Mouse (Mus musculus) hindbrain, embryonic 11.5 days (tissue): Measurements from ENCODE around the gene Dbp. TPM values are rescaled to one million over a fixed set of nuclear protein-coding genes. Genes with fewer than 3 reads are reported as not detected.

Source experiments
- ATAC-seq: fragments of 200-750 bp; cut with Nextera tagmentation; 2 replicates; pipeline ENCODE4 v1.8.0; 2017; ENCODE audit warnings: mild to moderate bottlenecking, moderate TSS enrichment, moderate library complexity; ENCODE audit not compliant: low FRiP score
- DNase-seq: peaks from one replicate; pipeline ENCODE4 v3.0.0-alpha.2; 2015; ENCODE audit warnings: low spot score
- H3K27ac ChIP-seq: fragments of 300-500 bp; sonication (generic); 2 replicates; pipeline ENCODE4 v1.5.1; 2014; ENCODE audit warnings: mild to moderate bottlenecking, low read depth, low read length
- H3K27me3 ChIP-seq: fragments of 300-500 bp; sonication (generic); 2 replicates; pipeline ENCODE4 v1.6.1; 2014; ENCODE audit warnings: mild to moderate bottlenecking, low read length, moderate library complexity, mixed read lengths; ENCODE audit not compliant: control insufficient read depth, insufficient read depth
- H3K36me3 ChIP-seq: fragments of 300-500 bp; sonication (generic); 2 replicates; pipeline ENCODE4 v1.6.1; 2014; ENCODE audit warnings: mild to moderate bottlenecking, low read length, moderate library complexity, mixed read lengths; ENCODE audit not compliant: control insufficient read depth, insufficient read depth
- H3K4me1 ChIP-seq: fragments of 300-500 bp; sonication (generic); replicated peaks from 2 replicates; pipeline ENCODE4 v1.6.1; 2014; ENCODE audit warnings: low read length, mixed read lengths; ENCODE audit not compliant: control insufficient read depth, insufficient read depth
- H3K4me2 ChIP-seq: fragments of 300-500 bp; sonication (generic); replicated peaks from 2 replicates; pipeline ENCODE4 v1.6.1; 2014; ENCODE audit warnings: mild to moderate bottlenecking, low read depth, low read length
- H3K4me3 ChIP-seq: fragments of 300-500 bp; sonication (generic); 2 replicates; pipeline ENCODE4 v1.5.1; 2014; ENCODE audit warnings: low read depth, low read length
- H3K9ac ChIP-seq: fragments of 300-500 bp; sonication (generic); 2 replicates; pipeline ENCODE4 v1.6.1; 2014; ENCODE audit warnings: low read depth, low read length
- H3K9me3 ChIP-seq: fragments of 300-500 bp; sonication (generic); 2 replicates; pipeline ENCODE4 v1.6.1; 2016; ENCODE audit warnings: low read length; ENCODE audit not compliant: control insufficient read depth
- WGBS: fragments of 180-500 bp; shearing (Covaris S2); extraction: QIAGEN DNeasy Blood & Tissue Kit; methylation state at CpG from one replicate; pipeline ENCODE4 v1.1.7; 2014; 5-methylcytosine and 5-hydroxymethylcytosine counted together
- polyA plus RNA-seq: library from polyadenylated mRNA; unstranded; fragments of >200 nt; fragmentation: Nextera tagmentation; extraction: Ambion mirVana; gene quantifications from 2 replicates; pipeline ENCODE4 v1.2.1, GENCODE M21; 2014

Dbp gene
- polyA plus RNA-seq, 1 experiment from 2014 or later = 2.2 TPM

GRCm38 (mm10) chr7:45678513-45678912 lies 26.4 kb upstream of the Dbp start:
- no peak overlapping the region for H3K4me2 ChIP-seq
- no peaks in the 10 kb centered on the region for H3K9me3 ChIP-seq
- no peak overlapping the region for H3K27ac ChIP-seq
- no peaks in the 10 kb centered on the region for H3K27me3 ChIP-seq
- H3K4me1 ChIP-seq = no peaks in the 10 kb centered on the region
- no peak for ATAC-seq
- 90% methylated on average over 14 of the region's 14 CpGs for WGBS
- H3K36me3 ChIP-seq = no peaks in the 10 kb centered on the region
- DNase-seq = no peak
- no peak overlapping the region for H3K9ac ChIP-seq
- no peak overlapping the region for H3K4me3 ChIP-seq

- Histone ChIP-seq H3K27ac (no peak overlapping the region), H3K27me3 (no peaks in the 10 kb centered on the region), H3K4me3 (no peak overlapping the region), H3K9me3 (no peaks in the 10 kb centered on the region), H3K9ac (no peak overlapping the region), H3K4me2 (no peak overlapping the region), H3K4me1 (no peaks in the 10 kb centered on the region), H3K36me3 (no peaks in the 10 kb centered on the region)
- 68% methylated on average over 14 of the region's 14 CpGs for WGBS
- ATAC-seq (no peak), DNase-seq (no peak)
These were observed 24.8 kb upstream of the Dbp start for GRCm38 (mm10) chr7:45679966-45680621.

GRCm38 (mm10) chr7:45681046-45681736 lies 23.7 kb upstream of the Dbp start:
- H3K4me2 ChIP-seq = no peak overlapping the region
- DNase-seq (no peak), ATAC-seq (no peak)
- H3K4me3 ChIP-seq = no peak overlapping the region
- peaks cover under 1% of the 10 kb centered on the region for H3K4me1 ChIP-seq
- WGBS = 88% methylated on average over 8 of the region's 8 CpGs
- no peak overlapping the region for H3K27ac ChIP-seq
- no peaks in the 10 kb centered on the region for H3K36me3 ChIP-seq
- H3K27me3 ChIP-seq = no peaks in the 10 kb centered on the region
- no peak overlapping the region for H3K9ac ChIP-seq
- no peaks in the 10 kb centered on the region for H3K9me3 ChIP-seq

GRCm38 (mm10) chr7:45682144-45683126 lies 22.5 kb upstream of the Dbp start:
- Histone ChIP-seq H3K36me3 (no peaks in the 10 kb centered on the region), H3K27me3 (no peaks in the 10 kb centered on the region), H3K4me2 (no peak overlapping the region), H3K4me1 (peaks cover 3% of the 10 kb centered on the region), H3K9ac (peak overlapping the region; percentile 40; the same call in 1 of the 2 replicates), H3K9me3 (no peaks in the 10 kb centered on the region), H3K27ac (no peak overlapping the region), H3K4me3 (no peak overlapping the region)
- DNase-seq (peak; percentile 96), ATAC-seq (peak; percentile 86)
- WGBS = 30% methylated on average over 14 of the region's 14 CpGs

- ATAC-seq (no peak), DNase-seq (no peak)
- 76% methylated on average over 7 of the region's 7 CpGs for whole genome bisulfite sequencing
- Histone ChIP-seq H3K4me3 (no peak within 1 kb of the TSS), H3K9ac (no peak within 1 kb of the TSS), H3K27me3 (no peaks in the 10 kb centered on the region), H3K4me2 (no peak within 1 kb of the TSS), H3K36me3 (no peaks in the 10 kb centered on the region), H3K9me3 (no peaks in the 10 kb centered on the region), H3K27ac (no peak within 1 kb of the TSS), H3K4me1 (peaks cover 3% of the 10 kb centered on the region)
These were observed 21.4 kb upstream of the Dbp start, which contains the start of gene Ntn5 for GRCm38 (mm10) chr7:45683396-45684050. Gene Ntn5, plus strand, starts transcription at chr7:45684022.

- no peak overlapping the region for H3K9ac ChIP-seq
- DNase-seq (no peak), ATAC-seq (no peak)
- peaks cover 3% of the 10 kb centered on the region for H3K4me1 ChIP-seq
- no peak overlapping the region for H3K4me3 ChIP-seq
- no peaks in the 10 kb centered on the region for H3K36me3 ChIP-seq
- no peak overlapping the region for H3K4me2 ChIP-seq
- H3K27me3 ChIP-seq = no peaks in the 10 kb centered on the region
- H3K9me3 ChIP-seq = no peaks in the 10 kb centered on the region
- no peak overlapping the region for H3K27ac ChIP-seq
- 47% methylated on average over 10 of the region's 10 CpGs for WGBS
These were observed 19.1 kb upstream of the Dbp start for GRCm38 (mm10) chr7:45685811-45686210.

GRCm38 (mm10) chr7:45686841-45687240 lies 18.0 kb upstream of the Dbp start:
- Histone ChIP-seq H3K4me1 (peaks cover 3% of the 10 kb centered on the region), H3K27me3 (0 out of 2 replicates have a peak, but pooled peaks cover 3% of the 10 kb centered on the region), H3K36me3 (no peaks in the 10 kb centered on the region), H3K4me2 (no peak overlapping the region), H3K27ac (no peak overlapping the region), H3K4me3 (no peak overlapping the region), H3K9ac (no peak overlapping the region), H3K9me3 (no peaks in the 10 kb centered on the region)
- no peak for ATAC-seq
- 60% methylated on average over 3 of the region's 3 CpGs for WGBS
- DNase-seq = no peak

- Histone ChIP-seq H3K4me3 (no peak overlapping the region), H3K9ac (no peak overlapping the region), H3K4me2 (no peak overlapping the region), H3K27me3 (0 out of 2 replicates have a peak, but pooled peaks cover 3% of the 10 kb centered on the region), H3K9me3 (no peaks in the 10 kb centered on the region), H3K27ac (no peak overlapping the region), H3K4me1 (peaks cover 3% of the 10 kb centered on the region), H3K36me3 (no peaks in the 10 kb centered on the region)
- 62% methylated on average over 6 of the region's 6 CpGs for WGBS
- ATAC-seq (no peak), DNase-seq (no peak)
These were observed 15.8 kb upstream of the Dbp start for GRCm38 (mm10) chr7:45689099-45689498.
